Mouse (Mus musculus) cerebellum, adult 2 months (tissue): Measurements from ENCODE around the gene Plekha5. TPM values are rescaled to one million over a fixed set of nuclear protein-coding genes. Genes with fewer than 3 reads are reported as not detected.

Source experiments
- DNase-seq, 2 experiments: peaks; one replicate each; pipeline ENCODE4 v3.0.0; 2021
- H3K27ac ChIP-seq: fragments of 200-500 bp; 2 replicates; pipeline ENCODE4 v1.5.1; 2012; ENCODE audit warnings: low read length, control low read depth, inconsistent platforms; ENCODE audit not compliant: insufficient read depth
- H3K27me3 ChIP-seq: fragments of 200-500 bp; 2 replicates; pipeline ENCODE4 v1.6.1; 2012; ENCODE audit warnings: inconsistent platforms, mild to moderate bottlenecking, low read length, moderate library complexity; ENCODE audit not compliant: control insufficient read depth, insufficient read depth
- H3K4me1 ChIP-seq: fragments of 200-500 bp; 2 replicates; pipeline ENCODE4 v1.6.1; 2011; ENCODE audit warnings: low read length; ENCODE audit not compliant: control insufficient read depth, insufficient read depth
- H3K4me3 ChIP-seq: fragments of 200-500 bp; replicated peaks from 2 replicates; pipeline ENCODE3; 2011; ENCODE audit warnings: mild to moderate bottlenecking, low read depth, low read length, control low read depth; ENCODE audit not compliant: insufficient read depth
- CTCF ChIP-seq: fragments of 200-500 bp; IDR thresholded peaks from 2 replicates; pipeline ENCODE4 v1.5.1; 2011; ENCODE audit warnings: low read depth, mild to moderate bottlenecking, control low read depth, low read length, moderate library complexity, borderline replicate concordance; ENCODE audit not compliant: insufficient read depth
- POLR2A ChIP-seq: fragments of 200-500 bp; IDR thresholded peaks from 2 replicates; pipeline ENCODE4 v1.6.1; 2011; ENCODE audit warnings: low read length, control low read depth, borderline replicate concordance; ENCODE audit not compliant: insufficient read depth
- WGBS: fragments of 180-500 bp; shearing (Covaris S2); methylation state at CpG from one replicate; pipeline ENCODE4 v1.1.7; 2018; 5-methylcytosine and 5-hydroxymethylcytosine counted together
- polyA plus RNA-seq: library from polyadenylated mRNA; depleted of rRNA; stranded (reverse); fragments of >200 nt; gene quantifications from 2 replicates; pipeline ENCODE4 v1.2.3, GENCODE M21; 2012

Gene Plekha5
- polyA plus RNA-seq, 1 experiment: 118 TPM

GRCm38 (mm10) chr6:140547203-140547944, 123.5 kb downstream of the Plekha5 start:
- WGBS: 44% methylated on average over 11 of the region's 11 CpGs
- no peak for DNase-seq
- Histone ChIP-seq H3K27ac (no peak overlapping the region), H3K4me3 (no peak overlapping the region), H3K4me1 (peaks cover 7% of the 10 kb centered on the region), H3K27me3 (no peaks in the 10 kb centered on the region)
- TF ChIP-seq CTCF (no peak), POLR2A (no peak)

DNA sequence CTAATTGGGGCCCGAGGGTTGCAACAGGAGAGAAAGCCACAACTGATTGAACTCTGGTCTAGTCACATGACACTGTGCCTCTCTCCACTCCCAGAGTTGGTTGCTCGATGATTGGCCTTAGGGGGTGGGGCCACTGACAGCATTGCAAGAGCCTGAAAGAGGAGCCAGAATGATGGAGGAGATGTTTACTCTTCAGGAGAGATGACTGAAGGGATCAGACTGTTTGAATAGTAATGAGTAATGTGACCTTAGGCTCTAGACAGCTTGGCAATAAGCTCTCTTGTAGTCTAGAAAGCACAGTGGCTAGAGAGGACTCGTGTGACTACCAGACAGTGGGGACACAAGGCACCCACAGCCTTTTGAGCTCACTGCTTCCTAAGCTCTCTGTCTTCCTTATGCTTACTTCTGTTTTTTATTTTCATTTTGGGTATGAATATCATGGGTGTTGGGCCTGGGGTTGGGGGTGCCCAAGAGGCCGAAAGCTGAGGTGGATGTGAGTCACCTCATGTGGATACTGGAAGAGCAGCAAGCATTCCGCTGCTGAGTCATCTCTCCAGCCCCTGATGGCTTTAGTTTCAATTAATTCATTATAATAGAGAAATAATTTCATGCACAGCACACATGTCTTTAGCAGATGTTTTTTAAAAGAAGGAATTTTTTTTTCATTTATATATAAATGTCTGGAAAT, 124.4 kb downstream of the Plekha5 start:
- H3K4me1 ChIP-seq: peaks cover 7% of the 10 kb centered on the region
- 60% methylated on average over 5 of the region's 5 CpGs for WGBS
- no peak for TF ChIP-seq CTCF
- no peak for TF ChIP-seq POLR2A

GRCm38 (mm10) chr6:140550741-140551140, 126.9 kb downstream of the Plekha5 start:
- no peaks in the 10 kb centered on the region for H3K27me3 ChIP-seq
- no peak overlapping the region for H3K4me3 ChIP-seq
- peaks cover 7% of the 10 kb centered on the region for H3K4me1 ChIP-seq
- 23% methylated on average over 13 of the region's 13 CpGs for WGBS
- DNase-seq: peak; percentile 48 to 53
- no peak overlapping the region; the same call in 1 of the 2 replicates for H3K27ac ChIP-seq
- TF ChIP-seq CTCF (0 out of 2 replicates have a peak, but pooled peaks have one; percentile 12), POLR2A (no peak)

More for the DNA sequence above, 124.4 kb downstream of the Plekha5 start:
- Histone ChIP-seq H3K27ac (no peak overlapping the region), H3K4me3 (no peak overlapping the region), H3K27me3 (no peaks in the 10 kb centered on the region)
- no peak for DNase-seq

DNA sequence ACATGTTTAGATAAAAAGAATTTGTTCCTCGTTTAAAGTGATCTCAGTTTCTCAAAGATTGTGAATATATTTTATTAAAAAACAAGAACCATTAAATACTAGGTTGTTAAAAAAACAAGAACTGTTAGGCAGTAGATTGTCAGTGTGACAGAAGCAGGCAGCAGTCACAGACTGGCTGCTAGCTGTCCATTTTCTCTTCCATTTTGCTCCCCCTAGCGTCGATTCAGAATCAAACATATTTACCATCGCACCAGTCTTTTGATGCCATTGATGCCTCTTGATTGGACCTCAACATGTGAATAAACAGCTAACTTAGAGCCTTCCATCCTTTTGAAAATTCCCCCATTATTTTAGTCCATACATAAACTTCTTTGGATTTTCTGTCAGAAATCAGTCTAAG, 130.4 kb downstream of the Plekha5 start:
- DNase-seq: peak in 1 of 2 experiments; percentile 71
- TF ChIP-seq CTCF (peak; percentile 70), POLR2A (no peak)
- H3K27me3 ChIP-seq: no peaks in the 10 kb centered on the region
- peaks cover 5% of the 10 kb centered on the region for H3K4me1 ChIP-seq
- 39% methylated on average over 4 of the region's 4 CpGs for WGBS
- no peak overlapping the region for H3K4me3 ChIP-seq
- H3K27ac ChIP-seq: no peak overlapping the region

GRCm38 (mm10) chr6:140559411-140559810, 135.6 kb downstream of the Plekha5 start:
- Histone ChIP-seq H3K4me3 (no peak overlapping the region), H3K4me1 (no peaks in the 10 kb centered on the region), H3K27me3 (no peaks in the 10 kb centered on the region), H3K27ac (no peak overlapping the region)
- no peak for TF ChIP-seq CTCF
- TF ChIP-seq POLR2A: no peak
- no peak for DNase-seq
- 81% methylated on average over 6 of the region's 6 CpGs for WGBS

DNA sequence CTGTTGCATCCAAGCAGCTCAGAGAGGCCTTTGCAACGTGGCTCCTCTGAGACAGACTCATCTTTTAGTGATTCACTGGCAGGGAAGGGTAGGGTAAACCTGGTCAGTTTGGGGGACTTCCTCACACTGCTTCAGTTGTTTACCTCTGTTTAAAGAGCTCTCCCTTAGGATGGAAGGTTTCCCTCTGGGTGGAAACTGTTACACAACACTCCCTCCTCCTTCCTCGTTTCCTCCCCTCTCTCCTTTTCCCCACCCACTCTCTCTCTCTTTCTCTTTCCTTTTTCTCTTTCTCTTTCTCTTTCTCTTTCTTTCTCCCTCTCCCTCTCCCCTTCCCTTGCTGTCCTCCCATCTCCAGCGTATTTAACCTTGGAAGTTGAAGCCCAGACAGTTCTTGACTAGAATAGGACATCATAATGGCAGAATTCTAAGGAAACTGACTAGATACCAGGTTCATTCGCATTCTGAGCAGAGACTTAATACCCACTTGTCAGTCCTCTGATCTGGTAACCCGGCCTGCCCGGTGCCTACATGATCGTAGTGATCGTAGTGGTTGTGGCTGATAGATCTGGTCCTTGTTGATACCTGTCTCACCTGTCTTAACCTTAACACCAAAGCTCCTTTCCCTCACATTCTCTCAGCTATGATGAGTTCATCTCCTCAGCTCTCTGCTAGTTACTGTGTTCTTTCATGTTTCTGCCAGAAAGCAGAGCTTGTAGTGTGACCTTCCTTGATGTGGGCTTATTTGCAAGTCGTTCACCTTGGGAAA, 137.5 kb downstream of the Plekha5 start:
- no peak for TF ChIP-seq POLR2A
- no peak for TF ChIP-seq CTCF
- no peak for DNase-seq
- no peak overlapping the region for H3K27ac ChIP-seq
- H3K4me3 ChIP-seq: no peak overlapping the region
- WGBS: 91% methylated on average over 9 of the region's 9 CpGs
- no peaks in the 10 kb centered on the region for H3K27me3 ChIP-seq
- H3K4me1 ChIP-seq: no peaks in the 10 kb centered on the region

- Histone ChIP-seq H3K4me1 (no peaks in the 10 kb centered on the region), H3K27ac (no peak overlapping the region), H3K27me3 (no peaks in the 10 kb centered on the region), H3K4me3 (no peak overlapping the region)
- WGBS: 90% methylated on average over 9 of the region's 9 CpGs
- TF ChIP-seq POLR2A (no peak), CTCF (no peak)
- no peak for DNase-seq
Observed at GRCm38 (mm10) chr6:140561917-140562590, 138.2 kb downstream of the Plekha5 start.
